Mouse (Mus musculus): Measurements from ENCODE around the gene Bcas3. TPM values are rescaled to one million over a fixed set of nuclear protein-coding genes. Genes with fewer than 3 reads are reported as not detected.

The Bcas3 gene
- total RNA-seq (2021), result 10 to 100 TPM; 32.2 to 38.4 TPM
- long read RNA-seq, experiment 1, partial matches to known transcripts, result 3 of 4 reads
- long read RNA-seq, experiment 1, other reads (novel, unspliced or antisense), result 1 of 4 reads
- long read RNA-seq, experiment 2, partial matches to known transcripts, result 3 of 7 reads
- long read RNA-seq, experiment 2, other reads (novel, unspliced or antisense), result 3 of 7 reads

DNA sequence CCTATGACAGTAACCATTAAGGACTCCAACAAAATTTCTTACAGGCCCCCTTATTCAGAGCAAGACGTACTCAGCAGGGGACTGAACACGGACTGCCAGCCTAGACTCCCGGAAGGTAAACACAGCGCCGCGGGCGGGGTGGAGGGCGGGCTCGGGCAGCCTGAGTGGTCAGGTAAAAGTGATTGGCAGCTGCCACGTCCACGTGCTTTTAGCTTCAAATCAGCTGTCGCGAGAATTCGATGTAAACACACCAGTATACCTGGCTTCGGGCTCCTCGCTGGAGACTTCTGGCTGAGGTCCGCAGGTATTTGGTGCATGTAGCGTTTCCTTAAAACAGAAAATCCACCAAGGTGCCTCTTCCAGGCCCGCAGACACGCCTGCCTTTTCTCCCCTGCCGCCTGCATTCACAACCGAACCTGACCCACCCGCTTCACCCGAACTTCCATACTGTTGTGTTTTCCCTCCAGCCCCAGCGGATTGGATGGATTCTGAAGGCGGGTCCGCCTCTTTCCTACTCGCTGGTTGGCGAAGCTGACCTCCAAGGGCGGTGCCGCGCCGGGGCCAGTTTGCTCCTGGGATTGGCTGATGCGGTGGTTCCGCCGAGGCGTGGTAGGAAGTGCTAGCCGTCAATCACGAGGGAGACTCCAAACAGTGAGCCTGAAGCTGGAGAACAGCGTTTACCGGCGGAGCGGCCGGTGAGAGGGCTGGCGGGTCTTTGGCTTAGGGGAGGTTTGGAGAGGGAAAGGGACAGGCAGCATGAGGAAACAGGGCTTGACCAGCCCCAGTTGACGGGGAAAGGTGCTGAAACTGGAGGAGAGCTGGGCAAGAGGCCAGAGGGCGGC, at the start of gene Bcas3:
Gene Bcas3 (plus strand): TSS at position 629 of the 842 bp plus-strand sequence.
- DNase-seq, result peak; percentile 97 to 98
- intact Hi-C loops (cut with DNase I), result no loop called here

DNA sequence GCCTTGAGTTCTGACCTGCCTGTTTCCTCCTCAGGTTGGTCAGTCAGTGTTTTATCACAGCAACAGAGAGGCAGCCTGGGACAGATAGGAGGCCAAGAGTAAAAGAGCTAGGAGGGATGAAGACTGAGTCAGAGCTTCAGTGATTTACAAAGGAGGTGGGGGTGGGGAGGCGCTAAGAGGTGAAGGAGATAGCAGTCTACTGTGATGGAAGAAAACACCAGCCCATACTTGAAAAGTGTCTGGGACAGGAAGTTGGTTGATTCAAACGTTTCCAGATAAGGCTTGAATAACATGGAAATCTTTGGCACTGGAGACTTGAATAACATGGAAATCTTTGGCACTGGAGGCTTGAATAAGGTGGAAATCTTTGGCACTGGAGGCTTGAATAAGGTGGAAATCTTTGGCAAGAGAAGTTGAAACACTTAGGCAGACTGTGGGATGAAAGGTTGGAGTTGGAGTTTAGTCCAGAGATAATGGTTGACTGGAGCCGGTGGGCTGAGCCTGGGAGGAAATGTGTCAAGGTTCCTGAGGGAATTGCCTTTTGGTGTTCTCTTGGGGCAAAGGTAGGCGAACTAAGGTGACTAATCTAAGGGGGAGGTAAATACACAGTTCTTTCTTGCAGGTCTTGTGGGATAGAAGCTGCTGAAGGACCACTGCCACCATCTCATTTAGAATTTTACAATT, 46.2 kb upstream of the Bcas3 start:
- intact Hi-C loops (cut with DNase I), result no loop called here
- no peak for DNase-seq

DNA sequence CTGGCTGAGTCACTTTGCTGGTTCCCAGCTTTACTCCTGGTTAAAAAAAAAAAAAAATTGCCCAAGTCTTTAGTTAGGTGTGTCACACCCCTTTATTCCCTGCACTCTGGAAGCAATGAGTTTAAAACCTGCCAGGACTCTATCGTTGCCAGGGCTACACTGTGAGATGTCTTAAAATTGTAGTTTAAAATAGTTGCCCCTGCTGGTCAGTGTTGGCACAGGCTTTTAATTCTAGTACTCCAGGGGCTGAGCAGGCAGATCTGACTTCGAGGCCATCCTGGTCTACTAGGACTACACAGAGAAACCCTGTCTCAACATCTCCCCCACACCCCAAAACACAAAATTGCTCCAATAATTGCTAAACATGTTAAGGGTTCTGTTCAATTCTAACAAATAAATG, 44.2 kb upstream of the Bcas3 start:
- intact Hi-C loops (cut with DNase I), result no loop called here

DNA sequence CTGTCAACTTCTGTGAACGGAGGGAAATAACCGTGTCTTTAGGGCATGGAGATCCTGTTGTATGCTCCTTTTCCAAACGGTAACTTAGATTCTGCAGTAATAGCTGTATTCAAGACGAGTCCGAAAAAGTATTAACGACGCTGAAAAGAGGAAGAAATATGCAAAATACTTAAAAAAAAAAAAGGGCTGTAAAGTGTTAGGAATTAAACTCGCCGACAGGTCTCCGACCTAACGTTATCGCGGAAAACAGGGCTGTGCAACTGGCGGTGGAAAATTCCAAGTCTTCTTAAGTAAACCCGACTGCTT, 42.6 kb upstream of the Bcas3 start:
- no peak for DNase-seq
- intact Hi-C loops (cut with DNase I), result no loop called here

More for the DNA sequence above, 44.2 kb upstream of the Bcas3 start:
- DNase-seq, result no peak

DNA sequence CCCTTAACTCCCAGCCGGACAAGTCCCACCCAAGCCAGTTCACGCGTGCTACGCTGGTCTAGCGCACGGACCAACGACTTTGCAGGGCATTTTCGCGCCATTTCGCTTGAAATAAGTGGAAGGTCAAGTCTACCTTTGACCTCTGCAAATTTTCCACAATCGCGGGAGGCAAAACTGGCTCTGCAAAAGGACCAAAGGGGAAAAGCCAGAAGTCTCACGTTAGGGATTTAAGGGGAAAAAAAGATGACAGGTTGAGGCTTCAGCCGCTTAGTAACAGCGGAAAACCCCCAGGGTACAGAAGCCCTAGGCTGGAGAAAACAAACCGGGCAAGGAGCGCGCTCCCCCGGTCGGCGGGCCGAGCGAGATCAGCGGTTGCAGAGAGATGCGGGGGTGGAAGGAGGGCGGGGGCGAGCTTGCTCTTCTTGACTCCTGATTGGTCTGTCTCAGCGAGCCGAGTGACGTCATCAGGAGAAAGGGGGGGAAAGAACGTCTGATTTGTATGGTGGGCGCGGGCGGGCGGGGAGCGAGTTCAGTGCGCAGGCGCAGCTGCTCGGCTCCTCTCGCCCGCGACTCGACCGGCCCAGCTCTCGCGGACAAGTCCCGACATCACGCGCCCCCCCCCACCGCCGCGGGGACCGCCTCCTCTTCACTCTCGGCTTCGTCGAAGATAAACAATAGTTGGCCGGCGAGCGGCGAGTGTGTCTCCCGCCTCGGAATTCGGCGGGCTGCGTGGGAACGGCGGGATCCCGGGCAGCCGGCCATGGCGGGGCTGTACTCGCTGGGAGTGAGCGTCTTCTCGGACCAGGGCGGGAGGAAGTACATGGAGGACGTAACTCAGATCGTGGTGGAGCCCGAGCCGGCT, 42.0 kb upstream of the Bcas3 start, which contains the start of gene Ppm1d:
Gene Ppm1d (plus strand): TSS at position 532 of the 862 bp plus-strand sequence.
- intact Hi-C loops (cut with DNase I), result no loop called here
- peak; percentile 93 to 97 for DNase-seq

DNA sequence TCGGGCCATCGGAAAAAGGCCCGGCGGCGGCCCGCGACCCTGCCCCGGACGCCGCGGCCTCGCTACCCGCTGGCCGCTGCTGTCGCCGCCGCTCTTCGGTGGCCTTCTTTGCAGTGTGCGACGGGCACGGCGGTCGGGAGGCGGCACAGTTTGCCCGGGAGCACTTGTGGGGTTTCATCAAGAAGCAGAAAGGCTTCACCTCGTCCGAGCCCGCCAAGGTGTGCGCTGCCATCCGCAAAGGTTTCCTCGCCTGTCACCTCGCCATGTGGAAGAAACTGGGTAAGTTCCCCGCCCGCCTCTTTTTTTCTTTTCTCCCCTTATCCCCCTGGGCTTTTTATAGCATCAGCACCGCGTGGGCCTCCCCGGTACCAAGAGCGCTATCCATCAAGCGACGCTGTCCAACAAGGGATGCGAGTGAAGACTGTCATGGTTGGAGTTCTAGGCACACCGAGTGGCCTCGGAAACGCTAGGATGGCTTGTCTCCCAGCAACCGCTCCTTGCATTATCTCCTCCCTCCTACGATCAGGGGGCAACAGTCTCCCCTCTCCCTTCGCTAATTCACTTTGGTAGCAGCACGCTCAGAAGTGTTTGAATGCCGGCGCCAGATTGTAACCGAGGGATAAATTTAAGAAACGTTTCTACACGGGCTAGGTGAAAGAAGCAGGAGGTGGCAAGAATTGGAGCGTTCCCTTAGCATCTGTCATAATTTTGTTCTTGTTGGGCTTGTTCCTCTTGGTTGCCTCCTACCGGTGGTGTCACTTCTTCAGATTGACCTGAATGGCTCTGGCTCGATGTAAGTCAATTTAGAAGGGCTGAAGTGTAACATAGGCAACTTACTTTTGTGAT, 41.1 kb upstream of the Bcas3 start:
- intact Hi-C loops (cut with DNase I), result no loop called here
- peak; percentile 10 to 28 for DNase-seq

DNA sequence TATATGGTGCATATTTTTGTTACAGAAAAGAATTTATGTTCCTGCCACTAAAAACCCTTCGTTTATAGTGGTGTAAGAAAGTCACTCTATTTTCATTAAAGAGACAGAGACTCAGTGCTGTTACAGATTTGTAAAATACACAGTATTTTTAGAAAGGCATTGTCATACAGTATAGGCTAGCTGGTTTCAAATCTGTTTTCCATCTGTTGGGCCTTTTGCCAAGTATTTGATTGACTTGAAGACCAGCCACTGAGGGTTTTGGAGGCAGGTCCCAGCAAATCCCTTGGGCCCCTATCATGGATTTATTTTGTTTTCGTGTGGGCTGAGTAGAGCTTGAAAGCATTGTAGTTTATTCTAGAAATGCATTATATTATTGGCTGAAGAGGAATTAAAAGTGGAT, 40.1 kb upstream of the Bcas3 start:
- intact Hi-C loops (cut with DNase I), result no loop called here
- peak; percentile 23 to 62 for DNase-seq

DNA sequence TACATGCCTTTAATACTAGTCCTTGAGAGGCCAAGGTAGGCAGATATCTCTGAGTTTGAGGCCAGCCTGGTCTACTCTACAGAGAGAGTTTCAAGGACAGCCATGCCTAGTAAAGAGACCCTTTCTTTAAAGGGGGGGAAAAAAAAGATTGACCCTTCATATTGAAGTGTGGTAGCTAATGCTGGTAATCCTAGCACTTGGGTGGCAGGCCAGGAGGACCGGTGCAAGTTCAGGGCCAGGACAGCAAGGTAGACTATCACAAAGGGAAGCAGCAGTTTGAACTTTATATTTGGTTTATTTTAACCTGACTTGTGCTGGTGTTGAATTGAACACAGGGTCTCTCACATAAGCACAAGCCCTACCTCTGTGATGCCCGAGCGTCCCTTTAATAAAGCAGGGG, 39.6 kb upstream of the Bcas3 start:
- no peak for DNase-seq
- intact Hi-C loops (cut with DNase I), result no loop called here

DNA sequence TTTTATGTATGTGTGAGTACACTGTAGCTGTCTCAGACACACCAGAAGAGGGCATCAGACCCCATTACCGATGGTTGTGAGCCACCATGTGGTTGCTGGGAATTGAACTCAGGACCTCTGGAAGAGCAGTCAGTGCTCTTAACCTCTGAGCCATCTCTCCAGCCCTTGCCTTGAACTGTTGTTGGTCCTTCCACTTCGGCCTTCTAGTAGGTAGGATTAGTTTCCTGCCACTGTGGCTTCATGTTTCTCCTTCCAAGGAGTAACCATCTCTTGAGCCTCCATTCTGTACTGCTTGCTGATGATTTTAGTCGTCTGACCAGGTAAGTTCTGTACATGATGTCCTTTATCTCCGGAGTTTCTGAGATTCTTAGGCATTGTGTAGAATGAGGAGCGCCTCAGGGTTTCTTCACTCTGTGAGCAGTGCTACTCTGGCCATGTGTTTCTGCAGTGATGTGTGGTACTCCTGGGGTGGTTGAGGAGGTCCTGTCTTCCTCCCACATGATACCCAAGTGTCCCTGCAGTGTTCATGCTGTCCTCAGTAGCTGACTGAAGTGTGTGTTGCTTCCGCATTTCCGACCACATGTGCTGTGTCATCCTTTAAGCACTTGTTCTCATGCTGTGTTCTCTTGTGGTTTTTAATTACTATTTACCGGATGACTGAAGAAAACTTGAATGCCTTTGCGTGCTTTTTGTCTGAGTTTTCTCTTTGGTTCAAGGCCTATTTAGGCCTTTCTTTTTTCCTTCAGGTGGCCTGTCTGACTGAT, 29.2 kb upstream of the Bcas3 start:
- no peak for DNase-seq
- intact Hi-C loops (cut with DNase I), result no loop called here

DNA sequence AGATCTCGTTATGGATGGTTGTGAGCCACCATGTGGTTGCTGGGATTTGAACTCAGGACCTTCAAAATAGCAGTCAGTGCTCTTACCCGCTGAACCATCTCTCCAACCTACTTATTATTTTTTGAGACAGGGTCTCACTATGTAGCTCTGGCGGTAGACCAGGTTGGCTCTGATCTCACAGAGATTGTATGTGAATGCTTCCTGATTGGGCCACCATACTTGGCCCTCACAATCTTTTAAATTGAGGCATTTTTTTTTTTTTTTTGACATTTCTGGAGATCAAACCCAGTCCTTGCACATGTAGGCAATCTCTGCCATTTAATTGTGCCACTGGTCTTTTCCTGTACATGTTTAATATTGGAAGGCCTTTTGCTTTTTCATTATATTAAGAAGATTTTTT, 24.2 kb upstream of the Bcas3 start:
- intact Hi-C loops (cut with DNase I), result no loop called here
- DNase-seq, result no peak

DNA sequence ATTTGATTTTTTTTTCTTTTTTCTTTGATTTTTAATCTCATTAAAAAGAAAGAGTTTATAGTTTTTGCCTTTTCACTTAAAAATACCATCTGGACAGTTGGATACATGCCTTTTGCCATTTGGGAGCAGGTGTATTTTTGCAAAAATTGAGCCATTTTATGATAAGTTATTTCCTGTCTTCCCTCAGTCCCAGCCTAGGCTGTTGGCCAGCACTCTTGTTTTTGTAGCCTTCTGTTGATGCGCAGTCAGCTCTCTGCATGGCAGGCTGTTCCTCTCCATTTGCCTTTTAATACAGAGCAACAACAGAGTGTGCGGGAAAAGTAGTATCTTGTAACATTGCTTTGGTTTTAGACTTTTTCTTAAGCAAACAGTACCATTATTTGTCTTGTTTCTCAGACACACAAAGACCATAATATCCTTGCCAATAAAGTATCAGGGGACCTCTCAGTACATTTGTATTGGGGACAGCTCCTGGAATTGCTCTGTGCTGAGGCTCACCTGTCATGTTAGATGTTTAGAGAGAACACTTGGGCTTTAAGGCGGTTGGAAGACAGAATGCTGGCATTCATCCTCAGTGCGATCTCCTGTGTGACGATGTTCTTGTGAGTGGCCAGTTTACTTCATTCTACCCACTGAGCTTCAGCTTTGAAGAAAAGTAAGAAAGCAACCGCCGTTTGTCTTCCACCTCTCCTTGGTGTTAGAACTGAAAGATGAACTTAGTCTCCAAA, 23.6 kb upstream of the Bcas3 start:
- DNase-seq, result peak in 1 of 2 experiments; percentile 7
- intact Hi-C loops (cut with DNase I), result no loop called here

DNA sequence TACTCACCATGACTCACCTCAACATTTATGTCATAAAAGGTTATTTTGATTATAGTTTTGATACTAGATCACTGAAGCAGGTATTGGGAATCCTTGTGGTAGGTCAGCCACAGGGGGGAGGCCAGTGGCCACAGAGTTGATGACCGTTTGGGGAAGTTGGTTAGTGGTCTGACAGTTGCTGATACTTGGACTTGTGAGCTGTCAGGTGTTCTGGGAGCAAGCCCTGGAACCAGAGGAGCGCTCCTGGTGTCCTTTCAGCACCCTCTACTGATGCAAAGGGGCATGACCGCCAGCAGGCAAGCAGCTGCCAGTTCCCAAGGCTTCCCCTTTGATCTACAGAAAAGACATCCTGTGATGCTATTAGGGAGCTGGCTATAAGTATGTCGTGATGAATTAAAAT, 18.2 kb upstream of the Bcas3 start:
- intact Hi-C loops (cut with DNase I), result loop anchor here (5.0 kb wide), 1 partner anchor 62 kb away; no protein-coding TSS in a partner anchor
- peak; percentile 22 to 23 for DNase-seq

DNA sequence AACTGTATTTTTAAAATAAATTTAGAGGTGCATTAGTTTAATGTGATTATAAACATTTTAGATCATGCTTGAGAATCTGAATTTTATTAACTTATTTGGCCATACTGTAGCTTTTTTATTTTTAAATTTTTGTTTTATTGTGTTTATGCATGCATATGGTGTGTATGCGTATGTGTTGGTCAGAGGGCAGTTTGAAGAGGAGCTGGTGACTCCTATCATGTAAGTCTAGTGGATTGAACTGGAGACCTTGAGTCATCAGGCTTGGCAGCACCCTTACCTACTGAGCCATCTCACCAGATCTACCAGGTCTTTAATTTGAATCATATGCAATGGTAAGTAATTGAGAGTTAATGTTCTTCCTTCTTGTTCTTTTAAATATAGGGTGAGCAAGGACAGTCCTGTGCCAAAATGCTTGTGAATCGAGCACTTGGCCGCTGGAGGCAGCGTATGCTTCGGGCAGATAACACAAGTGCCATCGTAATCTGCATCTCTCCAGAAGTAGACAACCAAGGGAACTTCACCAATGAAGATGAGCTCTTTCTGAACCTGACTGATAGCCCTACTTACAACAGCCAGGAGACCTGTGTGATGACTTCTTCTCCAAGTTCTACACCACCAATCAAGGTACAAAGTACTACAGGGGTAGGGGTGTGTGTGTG, 13.7 kb upstream of the Bcas3 start:
- DNase-seq, result no peak
- intact Hi-C loops (cut with DNase I), result loop anchor here (5.0 kb wide), 1 partner anchor 67 kb away; no protein-coding TSS in a partner anchor

DNA sequence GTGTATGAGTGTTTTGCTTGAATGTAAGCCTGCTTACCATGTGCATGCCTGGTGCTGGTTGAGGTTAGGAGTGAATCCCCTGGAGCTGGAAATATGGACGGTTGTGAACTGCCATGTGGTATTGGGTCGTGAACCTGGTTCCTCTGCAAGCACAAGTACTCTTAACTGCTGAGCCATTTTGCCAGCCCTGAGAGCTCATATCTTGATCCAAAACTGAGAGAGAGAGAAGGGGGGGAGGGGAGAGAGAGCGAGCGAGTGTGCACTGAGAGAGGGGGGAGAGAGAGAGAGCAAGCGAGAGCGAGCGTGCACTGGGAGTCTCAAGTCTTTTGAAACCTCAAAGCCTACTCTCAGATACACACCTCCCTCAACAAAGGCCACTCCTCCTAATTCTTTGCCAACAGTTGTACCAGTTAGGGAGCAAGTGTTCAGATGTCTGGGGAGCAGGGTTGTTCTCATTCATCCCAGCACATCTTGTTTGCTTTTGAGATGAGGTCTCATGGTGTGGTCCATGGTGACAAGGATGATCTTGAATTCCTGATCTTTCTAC, 12.8 kb upstream of the Bcas3 start:
- intact Hi-C loops (cut with DNase I), result no loop called here
- DNase-seq, result no peak

DNA sequence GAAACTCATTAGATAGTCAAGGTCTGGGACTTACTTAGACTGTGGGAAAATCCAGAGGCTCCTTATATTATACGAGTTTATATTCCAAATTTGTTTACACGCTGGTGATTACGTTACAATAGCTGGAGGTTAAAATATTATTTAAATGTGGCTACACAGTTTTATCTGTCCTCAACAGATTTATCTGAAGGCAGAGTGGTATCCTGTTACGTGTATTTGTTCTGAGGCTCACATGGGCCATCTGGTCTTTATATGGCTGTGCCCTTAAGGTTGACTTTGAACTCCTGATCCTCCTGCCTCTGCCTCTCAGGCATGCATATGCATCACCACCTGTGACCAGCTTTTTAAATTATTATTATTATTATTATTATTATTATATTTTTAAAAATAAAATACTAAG, 852 bp downstream of the Bcas3 start:
- intact Hi-C loops (cut with DNase I), result no loop called here
- no peak for DNase-seq

DNA sequence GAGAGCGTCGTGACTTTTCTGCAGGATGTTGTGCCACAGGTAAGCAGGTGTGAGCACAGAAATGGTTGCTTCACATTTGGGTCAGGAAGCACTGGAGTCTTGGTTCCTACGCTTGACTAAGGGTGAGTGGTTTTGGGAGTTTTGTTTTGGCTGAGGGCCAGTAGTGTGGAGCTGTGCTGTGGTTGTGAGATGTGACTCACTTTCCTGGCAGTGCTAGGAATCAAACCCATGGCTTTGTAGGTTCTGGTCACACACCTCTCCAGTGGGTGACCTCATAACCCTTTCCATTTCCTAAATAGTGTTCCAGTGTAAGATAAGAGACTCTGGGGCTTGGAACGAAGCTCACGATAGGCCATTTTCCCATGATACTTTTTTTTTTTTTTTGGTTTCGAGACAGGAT, 6.7 kb downstream of the Bcas3 start:
- intact Hi-C loops (cut with DNase I), result no loop called here
- no peak for DNase-seq

DNA sequence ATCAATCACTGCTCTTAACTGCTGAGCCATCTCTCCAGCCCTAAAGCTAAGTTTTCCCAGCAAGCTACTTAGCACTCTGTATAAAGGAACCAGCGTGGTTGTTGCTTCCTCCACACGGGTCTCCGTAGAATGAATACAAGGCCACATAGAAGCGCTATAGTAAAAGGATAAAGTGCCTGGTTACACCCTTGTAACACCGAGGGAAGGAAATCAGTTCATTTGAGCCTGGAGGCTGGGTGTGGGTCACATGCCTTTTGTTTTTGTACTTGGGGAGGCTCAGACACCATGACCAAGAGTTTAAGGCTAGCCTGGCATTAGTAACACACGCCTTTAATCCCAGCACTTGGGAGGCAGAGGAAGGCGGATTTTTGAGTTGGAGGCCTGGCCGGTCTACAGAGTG, 8.7 kb downstream of the Bcas3 start:
- DNase-seq, result no peak
- intact Hi-C loops (cut with DNase I), result no loop called here

DNA sequence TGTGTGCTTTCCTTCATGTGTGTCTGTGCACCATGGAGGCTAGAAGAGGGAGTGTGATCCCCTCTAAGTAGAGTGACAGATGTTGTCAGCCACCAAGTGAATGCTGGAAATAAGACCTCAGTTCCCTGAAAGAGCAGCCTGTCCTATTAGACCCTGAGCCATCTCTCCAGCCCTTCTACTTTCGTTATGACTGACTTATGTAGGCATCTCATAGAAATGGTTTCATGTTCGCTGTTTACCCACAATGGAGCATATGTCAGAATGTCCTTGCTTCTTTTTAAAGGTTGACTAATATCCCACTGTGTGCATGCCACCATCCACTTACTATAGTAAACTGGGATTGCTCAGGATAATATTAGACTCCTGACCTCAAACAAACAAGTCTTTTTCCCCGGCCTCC, 13.2 kb downstream of the Bcas3 start:
- intact Hi-C loops (cut with DNase I), result no loop called here
- no peak for DNase-seq

Measured in gastrocnemius, postnatal 36 days (tissue).